Mouse (Mus musculus): ENCODE results near the gene Hist2h3b. TPM values are rescaled to one million over a fixed set of nuclear protein-coding genes. Genes with fewer than 3 reads are reported as not detected.
"Not testable (repeated sequence)": the region's sequence is repeated elsewhere in the genome, so short reads cannot be mapped to it uniquely, and the experiment has no call there.

Gene Hist2h3b
- polyA plus RNA-seq, 1 experiment: 10.1 TPM

- no peak for DNase-seq
- Histone ChIP-seq H3K4me3 (ENCODE audit: insufficient read depth, low read depth, low read length) (no peak overlapping the region), H3K27ac (ENCODE audit: insufficient read depth, low read depth, low read length) (no peak overlapping the region), H3K27me3 (replicated peaks; ENCODE audit: control insufficient read depth, insufficient read depth, low read length) (no peaks in the 10 kb centered on the region), H3K36me3 (ENCODE audit: control insufficient read depth, insufficient read depth, low read length) (no peaks in the 10 kb centered on the region), H3K4me1 (ENCODE audit: control insufficient read depth, insufficient read depth, low read length) (no peaks in the 10 kb centered on the region)
- WGBS: 77% methylated on average over 3 of the region's 3 CpGs
- TF ChIP-seq CTCF (conservative IDR thresholded peaks at IDR 0.05; ENCODE audit: insufficient read depth, insufficient read length, low read depth, low read length) (no peak), POLR2A (IDR thresholded peaks at IDR 0.05; ENCODE audit: low read depth, low read length) (no peak)
These were observed 20.7 kb downstream of the Hist2h3b start for GRCm38 (mm10) chr3:96289201-96289600.

- not testable (repeated sequence) for H3K36me3 ChIP-seq (ENCODE audit: control insufficient read depth, insufficient read depth, low read length); H3K4me1 ChIP-seq (ENCODE audit: control insufficient read depth, insufficient read depth, low read length); DNase-seq; H3K27ac ChIP-seq (ENCODE audit: insufficient read depth, low read depth, low read length); H3K27me3 ChIP-seq (replicated peaks; ENCODE audit: control insufficient read depth, insufficient read depth, low read length); H3K4me3 ChIP-seq (ENCODE audit: insufficient read depth, low read depth, low read length)
- WGBS: 88% methylated on average over 3 of the region's 3 CpGs
These were observed 22.3 kb downstream of the Hist2h3b start for GRCm38 (mm10) chr3:96290727-96291126.

- no peaks in the 10 kb centered on the region; the same call in 1 of the 2 replicates for H3K27me3 ChIP-seq (replicated peaks; ENCODE audit: control insufficient read depth, insufficient read depth, low read length)
- no peak overlapping the region for H3K27ac ChIP-seq (ENCODE audit: insufficient read depth, low read depth, low read length)
- 48% methylated on average over 6 of the region's 6 CpGs for WGBS
- no peak overlapping the region for H3K4me3 ChIP-seq (ENCODE audit: insufficient read depth, low read depth, low read length)
- H3K4me1 ChIP-seq (ENCODE audit: control insufficient read depth, insufficient read depth, low read length): no peaks in the 10 kb centered on the region
- DNase-seq: no peak
- TF ChIP-seq CTCF (conservative IDR thresholded peaks at IDR 0.05; ENCODE audit: insufficient read depth, insufficient read length, low read depth, low read length) (no peak), POLR2A (IDR thresholded peaks at IDR 0.05; ENCODE audit: low read depth, low read length) (no peak)
- H3K36me3 ChIP-seq (ENCODE audit: control insufficient read depth, insufficient read depth, low read length): no peaks in the 10 kb centered on the region
These were observed 24.2 kb downstream of the Hist2h3b start for GRCm38 (mm10) chr3:96292641-96293040.

- no peaks in the 10 kb centered on the region for H3K36me3 ChIP-seq (ENCODE audit: control insufficient read depth, insufficient read depth, low read length)
- H3K27me3 ChIP-seq (replicated peaks; ENCODE audit: control insufficient read depth, insufficient read depth, low read length): no peaks in the 10 kb centered on the region; the same call in 1 of the 2 replicates
- TF ChIP-seq CTCF (conservative IDR thresholded peaks at IDR 0.05; ENCODE audit: insufficient read depth, insufficient read length, low read depth, low read length): no peak
- TF ChIP-seq POLR2A (IDR thresholded peaks at IDR 0.05; ENCODE audit: low read depth, low read length): no peak
- no peaks in the 10 kb centered on the region for H3K4me1 ChIP-seq (ENCODE audit: control insufficient read depth, insufficient read depth, low read length)
- WGBS: 60% methylated on average over 5 of the region's 5 CpGs
- H3K4me3 ChIP-seq (ENCODE audit: insufficient read depth, low read depth, low read length): no peak overlapping the region
- no peak for DNase-seq
- no peak overlapping the region for H3K27ac ChIP-seq (ENCODE audit: insufficient read depth, low read depth, low read length)
These were observed 24.9 kb downstream of the Hist2h3b start for GRCm38 (mm10) chr3:96293368-96293767.

- WGBS: 73% methylated on average over 4 of the region's 4 CpGs
- peak; percentile 14 for DNase-seq
- H3K27me3 ChIP-seq (replicated peaks; ENCODE audit: control insufficient read depth, insufficient read depth, low read length): no peaks in the 10 kb centered on the region; the same call in 1 of the 2 replicates
- H3K4me3 ChIP-seq (ENCODE audit: insufficient read depth, low read depth, low read length): no peak within 1 kb of the TSS
- H3K4me1 ChIP-seq (ENCODE audit: control insufficient read depth, insufficient read depth, low read length): no peaks in the 10 kb centered on the region
- no peak within 1 kb of the TSS for H3K27ac ChIP-seq (ENCODE audit: insufficient read depth, low read depth, low read length)
- no peaks in the 10 kb centered on the region for H3K36me3 ChIP-seq (ENCODE audit: control insufficient read depth, insufficient read depth, low read length)
- TF ChIP-seq POLR2A (IDR thresholded peaks at IDR 0.05; ENCODE audit: low read depth, low read length) (no peak), CTCF (conservative IDR thresholded peaks at IDR 0.05; ENCODE audit: insufficient read depth, insufficient read length, low read depth, low read length) (no peak)
These were observed 25.3 kb downstream of the Hist2h3b start, which contains the start of gene Fcgr1 for GRCm38 (mm10) chr3:96293787-96294186. Gene Fcgr1 (minus strand): TSS chr3:96293969.

GRCm38 (mm10) chr3:96298360-96298759 is 29.9 kb downstream of the Hist2h3b start:
- Histone ChIP-seq H3K27me3 (replicated peaks; ENCODE audit: control insufficient read depth, insufficient read depth, low read length) (no peaks in the 10 kb centered on the region; the same call in 1 of the 2 replicates), H3K27ac (ENCODE audit: insufficient read depth, low read depth, low read length) (no peak overlapping the region), H3K4me3 (ENCODE audit: insufficient read depth, low read depth, low read length) (no peak overlapping the region), H3K36me3 (ENCODE audit: control insufficient read depth, insufficient read depth, low read length) (no peaks in the 10 kb centered on the region), H3K4me1 (ENCODE audit: control insufficient read depth, insufficient read depth, low read length) (no peaks in the 10 kb centered on the region)
- TF ChIP-seq CTCF (conservative IDR thresholded peaks at IDR 0.05; ENCODE audit: insufficient read depth, insufficient read length, low read depth, low read length) (no peak), POLR2A (IDR thresholded peaks at IDR 0.05; ENCODE audit: low read depth, low read length) (no peak)
- no peak for DNase-seq
- 92% methylated on average over 4 of the region's 4 CpGs for WGBS

- DNase-seq: no peak
- no peaks in the 10 kb centered on the region for H3K36me3 ChIP-seq (ENCODE audit: control insufficient read depth, insufficient read depth, low read length)
- 97% methylated on average over 2 of the region's 2 CpGs for WGBS
These were observed 31.1 kb downstream of the Hist2h3b start for GRCm38 (mm10) chr3:96299562-96299961.

More at GRCm38 (mm10) chr3:96299562-96299961, 31.1 kb downstream of the Hist2h3b start:
- no peak overlapping the region for H3K27ac ChIP-seq (ENCODE audit: insufficient read depth, low read depth, low read length)
- H3K27me3 ChIP-seq (replicated peaks; ENCODE audit: control insufficient read depth, insufficient read depth, low read length): no peaks in the 10 kb centered on the region; the same call in 1 of the 2 replicates
- no peak overlapping the region for H3K4me3 ChIP-seq (ENCODE audit: insufficient read depth, low read depth, low read length)
- no peaks in the 10 kb centered on the region for H3K4me1 ChIP-seq (ENCODE audit: control insufficient read depth, insufficient read depth, low read length)
- no peak for TF ChIP-seq POLR2A (IDR thresholded peaks at IDR 0.05; ENCODE audit: low read depth, low read length)
- TF ChIP-seq CTCF (conservative IDR thresholded peaks at IDR 0.05; ENCODE audit: insufficient read depth, insufficient read length, low read depth, low read length): no peak
